Mouse (Mus musculus) liver, adult 2 months (tissue): ENCODE measurements at regions not wholly inside any gene's neighbourhood (a gene's known extent, or its start where the extent isn't known, plus 50 kb on each side); places are given as distances from the start of the nearest gene placed in this dataset.

Experiments used
- DNase-seq: peaks from one replicate; pipeline ENCODE4 v3.0.0-alpha.2; 2011; ENCODE audit warnings: low read depth, low spot score; ENCODE audit errors: extremely low read depth
- H3K27ac ChIP-seq: fragments of 200-500 bp; replicated peaks from 2 replicates; pipeline ENCODE4 v1.5.1; 2012; ENCODE audit warnings: low read depth, mild to moderate bottlenecking, control low read depth, inconsistent platforms, low read length; ENCODE audit not compliant: insufficient read depth
- H3K27me3 ChIP-seq: fragments of 200-500 bp; 2 replicates; pipeline ENCODE4 v1.6.1; 2012; ENCODE audit warnings: mild to moderate bottlenecking, moderate library complexity, low read length, inconsistent platforms; ENCODE audit not compliant: control insufficient read depth, insufficient read depth
- H3K36me3 ChIP-seq: fragments of 200-500 bp; 2 replicates; pipeline ENCODE4 v1.6.1; 2012; ENCODE audit warnings: low read length, inconsistent platforms; ENCODE audit not compliant: control insufficient read depth, insufficient read depth
- H3K4me1 ChIP-seq: fragments of 200-500 bp; 2 replicates; pipeline ENCODE4 v1.6.1; 2011; ENCODE audit warnings: low read length; ENCODE audit not compliant: control insufficient read depth, insufficient read depth
- H3K4me3 ChIP-seq: fragments of 200-500 bp; 2 replicates; pipeline ENCODE4 v1.5.1; 2011; ENCODE audit warnings: low read depth, mild to moderate bottlenecking, control low read depth, low read length, moderate library complexity; ENCODE audit not compliant: insufficient read depth
- H3K79me2 ChIP-seq: fragments of 200-500 bp; 2 replicates; pipeline ENCODE4 v1.6.1; 2012; ENCODE audit warnings: inconsistent platforms, mild to moderate bottlenecking, low read length, moderate library complexity; ENCODE audit not compliant: control insufficient read depth, insufficient read depth
- H3K9ac ChIP-seq: fragments of 200-500 bp; 2 replicates; pipeline ENCODE4 v1.6.1; 2012; ENCODE audit warnings: low read depth, mild to moderate bottlenecking, control low read depth, inconsistent platforms, low read length
- CTCF ChIP-seq: fragments of 200-500 bp; IDR thresholded peaks from 2 replicates; pipeline ENCODE4 v1.5.1; 2011; ENCODE audit warnings: low read depth, low read length, control low read depth
- POLR2A ChIP-seq: fragments of 200-500 bp; IDR thresholded peaks from 2 replicates; pipeline ENCODE4 v1.6.1; 2011; ENCODE audit warnings: low read length, control low read depth; ENCODE audit not compliant: insufficient read depth; ENCODE audit errors: extremely low read depth
- WGBS: fragments of 180-500 bp; shearing (Covaris S2); methylation state at CpG from one replicate; pipeline ENCODE4 v1.1.7; 2018; 5-methylcytosine and 5-hydroxymethylcytosine counted together

- 60% methylated on average over 6 of the region's 6 CpGs for WGBS
- TF ChIP-seq POLR2A, result no peak
- TF ChIP-seq CTCF, result no peak
Observed at GRCm38 (mm10) chr17:14570266-14570775, 123.7 kb downstream of the Thbs2 start.

DNA sequence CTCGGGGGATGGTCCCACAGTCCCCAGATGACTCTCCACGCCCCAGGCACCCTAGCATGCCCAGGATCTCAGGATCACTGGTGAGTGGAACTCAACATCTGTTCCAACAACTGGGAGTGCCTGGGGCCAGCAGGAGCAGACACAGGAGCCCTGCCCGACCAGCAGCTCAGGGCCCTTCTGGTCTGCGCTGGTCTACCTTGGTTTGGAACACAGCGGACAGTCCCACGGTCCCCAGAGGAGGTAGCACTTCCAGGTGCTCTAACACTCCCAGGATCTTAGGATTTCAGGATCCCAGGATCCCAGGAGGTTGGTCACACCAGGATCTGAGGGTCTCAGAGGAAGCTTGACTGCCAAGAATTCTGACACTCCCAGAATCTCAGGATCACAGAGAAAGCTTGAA is 131.8 kb downstream of the Thbs2 start:
- DNase-seq, result no peak
- no peaks in the 10 kb centered on the region for H3K36me3 ChIP-seq
- no peaks in the 10 kb centered on the region for H3K79me2 ChIP-seq
- H3K27me3 ChIP-seq, result no peaks in the 10 kb centered on the region
- WGBS, result 79% methylated on average over 6 of the region's 6 CpGs
- no peak overlapping the region for H3K4me3 ChIP-seq
- no peak overlapping the region for H3K9ac ChIP-seq
- H3K4me1 ChIP-seq, result no peaks in the 10 kb centered on the region
- TF ChIP-seq CTCF, result no peak
- TF ChIP-seq POLR2A, result no peak
- H3K27ac ChIP-seq, result no peak overlapping the region

More at GRCm38 (mm10) chr17:14570266-14570775, 123.7 kb downstream of the Thbs2 start:
- Histone ChIP-seq H3K4me1 (no peaks in the 10 kb centered on the region), H3K4me3 (no peak overlapping the region), H3K27ac (no peak overlapping the region), H3K79me2 (no peaks in the 10 kb centered on the region), H3K36me3 (no peaks in the 10 kb centered on the region), H3K9ac (no peak overlapping the region), H3K27me3 (no peaks in the 10 kb centered on the region)
- DNase-seq, result peak; percentile 32

DNA sequence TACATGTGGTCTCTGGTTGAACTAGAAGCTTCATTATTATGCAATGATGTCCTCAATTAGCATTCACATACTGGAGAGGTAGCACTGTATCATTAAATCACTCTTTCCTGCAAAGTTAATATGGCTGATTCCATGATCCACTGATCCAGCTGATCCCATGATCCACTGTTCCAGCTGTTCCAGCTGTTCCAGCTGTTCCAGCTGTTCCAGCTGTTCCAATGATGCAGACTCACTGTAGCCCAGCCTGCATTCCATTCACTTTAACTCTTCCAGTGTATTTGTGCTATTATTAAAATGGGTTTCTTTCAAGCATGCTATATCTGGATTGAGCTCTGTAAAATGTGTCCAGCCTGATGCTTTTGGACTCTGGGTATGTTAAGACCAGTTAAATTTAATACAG is 136.8 kb downstream of the Thbs2 start:
- Histone ChIP-seq H3K27ac (no peak overlapping the region), H3K9ac (no peak overlapping the region), H3K4me1 (no peaks in the 10 kb centered on the region), H3K79me2 (no peaks in the 10 kb centered on the region), H3K27me3 (no peaks in the 10 kb centered on the region), H3K4me3 (no peak overlapping the region), H3K36me3 (no peaks in the 10 kb centered on the region)
- no peak for DNase-seq
- TF ChIP-seq POLR2A (no peak), CTCF (no peak)

DNA sequence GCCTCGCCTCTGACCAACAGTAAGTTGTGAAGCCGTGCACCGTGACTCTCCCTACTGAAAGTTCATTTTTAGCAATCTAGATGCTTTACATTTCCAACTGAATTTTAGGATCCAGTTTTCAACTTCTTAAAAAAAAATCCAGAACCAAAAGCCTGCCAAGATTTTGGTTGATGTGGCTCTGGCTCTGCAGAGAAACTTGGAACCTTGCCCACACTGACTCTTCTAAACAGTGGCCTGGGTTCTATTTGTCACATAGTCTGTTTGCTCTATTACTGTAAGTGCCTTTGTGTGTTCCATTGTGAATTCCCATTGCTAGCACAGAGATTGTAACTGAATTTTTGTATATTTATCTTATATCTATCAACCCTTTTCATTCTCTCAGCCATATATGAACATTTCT is 140.8 kb downstream of the Thbs2 start:
- H3K9ac ChIP-seq, result no peak overlapping the region
- no peak for TF ChIP-seq POLR2A
- no peak for TF ChIP-seq CTCF
- H3K4me3 ChIP-seq, result no peak overlapping the region
- H3K27me3 ChIP-seq, result no peaks in the 10 kb centered on the region
- no peaks in the 10 kb centered on the region for H3K79me2 ChIP-seq
- no peak overlapping the region for H3K27ac ChIP-seq
- no peaks in the 10 kb centered on the region for H3K36me3 ChIP-seq
- 24% methylated on average over 3 of the region's 3 CpGs for WGBS
- H3K4me1 ChIP-seq, result no peaks in the 10 kb centered on the region
- no peak for DNase-seq

- no peak for DNase-seq
- H3K4me3 ChIP-seq, result no peak overlapping the region
- H3K9ac ChIP-seq, result no peak overlapping the region
- H3K27me3 ChIP-seq, result no peaks in the 10 kb centered on the region
- H3K4me1 ChIP-seq, result no peaks in the 10 kb centered on the region
- no peak overlapping the region for H3K27ac ChIP-seq
- no peaks in the 10 kb centered on the region for H3K36me3 ChIP-seq
- 88% methylated on average over 4 of the region's 4 CpGs for WGBS
- no peaks in the 10 kb centered on the region for H3K79me2 ChIP-seq
- TF ChIP-seq CTCF (no peak), POLR2A (no peak)
Observed at GRCm38 (mm10) chr17:14552081-14552480, 142.0 kb downstream of the Thbs2 start.

- H3K27me3 ChIP-seq, result no peaks in the 10 kb centered on the region
- no peaks in the 10 kb centered on the region for H3K36me3 ChIP-seq
- TF ChIP-seq CTCF (no peak), POLR2A (no peak)
- no peak for DNase-seq
- no peaks in the 10 kb centered on the region for H3K4me1 ChIP-seq
- H3K27ac ChIP-seq, result no peak overlapping the region
- H3K9ac ChIP-seq, result no peak overlapping the region
- no peak overlapping the region for H3K4me3 ChIP-seq
- no peaks in the 10 kb centered on the region for H3K79me2 ChIP-seq
- 70% methylated on average over 4 of the region's 4 CpGs for WGBS
Observed at GRCm38 (mm10) chr17:14551610-14552009, 142.4 kb downstream of the Thbs2 start.
